Mouse (Mus musculus) liver, embryonic 13.5 days (tissue): ENCODE results near the gene BC049730. TPM values are rescaled to one million over a fixed set of nuclear protein-coding genes. Genes with fewer than 3 reads are reported as not detected.

ENCODE experiments used
- polyA plus RNA-seq: library from polyadenylated mRNA; unstranded; fragments of >200 nt; fragmentation: Nextera tagmentation; extraction: Ambion mirVana; gene quantifications from 2 replicates; pipeline ENCODE4 v1.2.1, GENCODE M21; 2015

The BC049730 gene
- polyA plus RNA-seq, 1 experiment from 2014 or later: not detected

Other genes starting within 250 kb of the BC049730 start
- gene Plaur, start 246.8 kb upstream of the BC049730 start, polyA plus RNA-seq: 1.9 and 2.3 TPM in 2 replicates
- gene Cadm4, start 227.2 kb upstream of the BC049730 start, polyA plus RNA-seq: 0.20 and 0.22 TPM in 2 replicates
- 7.0 and 8.3 TPM in 2 replicates for gene Zfp428, start 202.2 kb upstream of the BC049730 start, polyA plus RNA-seq
- gene AC161166.1, start 196.8 kb upstream of the BC049730 start, polyA plus RNA-seq: not detected in 2 replicates
- 0.99 and 1.4 TPM in 2 replicates for gene Irgq, start 178.6 kb upstream of the BC049730 start, polyA plus RNA-seq
- not detected in 2 replicates for gene Pinlyp, start 163.1 kb upstream of the BC049730 start, polyA plus RNA-seq
- gene Xrcc1, start 163.0 kb upstream of the BC049730 start, polyA plus RNA-seq: 48.3 and 51.6 TPM in 2 replicates
- 19.9 and 21.5 TPM in 2 replicates for gene Ethe1, start 121.7 kb upstream of the BC049730 start, polyA plus RNA-seq
- gene Zfp575, start 121.6 kb upstream of the BC049730 start, polyA plus RNA-seq: 0.31 and 0.34 TPM in 2 replicates
- gene Phldb3, start 98.5 kb upstream of the BC049730 start, polyA plus RNA-seq: 0.08 and 0.09 TPM in 2 replicates
- gene Lypd3, start 72.7 kb upstream of the BC049730 start, polyA plus RNA-seq: not detected in 2 replicates
- not detected in 2 replicates for gene Tex101, start 32.6 kb upstream of the BC049730 start, polyA plus RNA-seq
- gene Gm4763, start 17.7 kb downstream of the BC049730 start, polyA plus RNA-seq: not detected in 2 replicates
- 0.71 and 1.0 TPM in 2 replicates for gene Cd177, start 51.1 kb downstream of the BC049730 start, polyA plus RNA-seq
- gene Ceacam10, start 68.0 kb downstream of the BC049730 start, polyA plus RNA-seq: 0.32 and 0.59 TPM in 2 replicates
- gene Gm9844, start 153.0 kb downstream of the BC049730 start, polyA plus RNA-seq: 1.9 and 2.5 TPM in 2 replicates
- gene Lypd4, start 160.7 kb downstream of the BC049730 start, polyA plus RNA-seq: not detected in 2 replicates
- not detected in 2 replicates for gene Dmrtc2, start 160.8 kb downstream of the BC049730 start, polyA plus RNA-seq
- 1,483 and 1,612 TPM in 2 replicates for gene Rps19, start 175.1 kb downstream of the BC049730 start, polyA plus RNA-seq
- 0.51 and 0.61 TPM in 2 replicates for gene Cd79a, start 188.1 kb downstream of the BC049730 start, polyA plus RNA-seq
- gene Arhgef1, start 193.7 kb downstream of the BC049730 start, polyA plus RNA-seq: 44.3 and 48.2 TPM in 2 replicates
- not detected in 2 replicates for gene Gm4881, start 235.3 kb downstream of the BC049730 start, polyA plus RNA-seq